Mouse (Mus musculus) thymus, adult 2 months (tissue): ENCODE measurements around the gene Raet1e.
"Not testable (repeated sequence)": the region's sequence is repeated elsewhere in the genome, so short reads cannot be mapped to it uniquely, and the experiment has no call there.

ENCODE experiments used
- CTCF ChIP-seq: fragments of 200-500 bp; IDR thresholded peaks from 2 replicates; pipeline ENCODE4 v1.5.1; 2012; ENCODE audit warnings: mild to moderate bottlenecking, control low read depth, low read length, moderate library complexity, borderline replicate concordance; ENCODE audit not compliant: control insufficient read depth, poor library complexity, insufficient read depth; ENCODE audit errors: extremely low read depth
- POLR2A ChIP-seq: fragments of 200-500 bp; IDR thresholded peaks from 2 replicates; pipeline ENCODE4 v1.6.1; 2012; ENCODE audit warnings: mild to moderate bottlenecking, low read length, control low read depth, moderate library complexity; ENCODE audit not compliant: control insufficient read depth, poor library complexity, insufficient read depth; ENCODE audit errors: extremely low read depth

GRCm38 (mm10) chr10:22362466-22362865 is 204.1 kb downstream of the Raet1e start:
- not testable (repeated sequence) for TF ChIP-seq CTCF, POLR2A
